Mouse (Mus musculus) neutrophil, adult 65 days (primary cell): ENCODE measurements around the gene Taf1c. TPM values are rescaled to one million over a fixed set of nuclear protein-coding genes. Genes with fewer than 3 reads are reported as not detected.

Source experiments
- total RNA-seq: library from RNA; stranded (reverse); gene quantifications from 2 replicates; pipeline ENCODE4 v1.2.4, GENCODE M21; 2023

Taf1c gene
- 6.2 and 8.7 TPM in 2 replicates for total RNA-seq

GRCm38 (mm10) chr8:119604996-119605395 is at the start of gene Taf1c:
Gene Taf1c, minus strand, starts transcription at chr8:119605222.

GRCm38 (mm10) chr8:119635378-119635777 is 30.4 kb upstream of the Taf1c start, which contains the start of gene Kcng4:
Gene Kcng4, minus strand, starts transcription at chr8:119635680.

GRCm38 (mm10) chr8:119612471-119612870 is 7.4 kb upstream of the Taf1c start, which contains the start of gene Adad2:
Gene Adad2, plus strand, starts transcription at chr8:119612747.

GRCm38 (mm10) chr8:119574437-119575365 is 30.3 kb downstream of the Taf1c start, which contains the start of the genes Hsdl1 and Dnaaf1:
Gene Hsdl1, minus strand, starts transcription at chr8:119575183.
Gene Dnaaf1, plus strand, starts transcription at chr8:119575235.

GRCm38 (mm10) chr8:119558603-119559401 is 46.2 kb downstream of the Taf1c start, which contains the start of gene Mbtps1:
Gene Mbtps1, minus strand, starts transcription at chr8:119558735.

Other genes starting within 250 kb of the Taf1c start
- gene Mlycd, start 210.3 kb downstream of the Taf1c start, total RNA-seq: 8.9 and 9.8 TPM in 2 replicates
- gene Osgin1, start 171.1 kb downstream of the Taf1c start, total RNA-seq: 453 and 495 TPM in 2 replicates
- 2.5 and 4.0 TPM in 2 replicates for gene Necab2, start 158.5 kb downstream of the Taf1c start, total RNA-seq
- gene Slc38a8, start 103.5 kb downstream of the Taf1c start, total RNA-seq: not detected in 2 replicates
- gene Mbtps1, start 46.5 kb downstream of the Taf1c start, total RNA-seq: 44.8 and 59.4 TPM in 2 replicates
- 26.0 and 40.6 TPM in 2 replicates for gene Hsdl1, start 30.0 kb downstream of the Taf1c start, total RNA-seq
- 0.16 and 0.18 TPM in 2 replicates for gene Dnaaf1, start 30.0 kb downstream of the Taf1c start, total RNA-seq
- not detected in 2 replicates for gene Adad2, start 7.5 kb upstream of the Taf1c start, total RNA-seq
- not detected in 2 replicates for gene Kcng4, start 30.5 kb upstream of the Taf1c start, total RNA-seq
- not detected in 2 replicates for gene Wfdc1, start 61.1 kb upstream of the Taf1c start, total RNA-seq
- gene Atp2c2, start 94.8 kb upstream of the Taf1c start, total RNA-seq: 0.27 and 0.28 TPM in 2 replicates
- 7.8 and 8.8 TPM in 2 replicates for gene Tldc1, start 173.2 kb upstream of the Taf1c start, total RNA-seq
- 958 and 1,043 TPM in 2 replicates for gene Cotl1, start 235.3 kb upstream of the Taf1c start, total RNA-seq